Mouse (Mus musculus) C2C12 (cell line): ENCODE data around the gene Itgb5. TPM values are rescaled to one million over a fixed set of nuclear protein-coding genes. Genes with fewer than 3 reads are reported as not detected.
A peak's percentile ranks its signal among the peaks of the same experiment; 100 is the strongest.

Experiments used
- H3K27me3 ChIP-seq: one replicate; pipeline ENCODE4 v1.6.1; 2011; ENCODE audit not compliant: control insufficient read depth, insufficient read depth, insufficient read length
- H3K36me3 ChIP-seq: one replicate; pipeline ENCODE4 v1.6.1; 2011; ENCODE audit not compliant: control insufficient read depth, insufficient read depth
- H3K4me3 ChIP-seq: one replicate; pipeline ENCODE4 v1.5.1; 2011; ENCODE audit warnings: mild to moderate bottlenecking, control low read depth; ENCODE audit not compliant: poor library complexity, insufficient read depth, severe bottlenecking
- H3K79me2 ChIP-seq: one replicate; pipeline ENCODE4 v1.6.1; 2011; ENCODE audit not compliant: control insufficient read depth, insufficient read depth
- H3K79me3 ChIP-seq: one replicate; pipeline ENCODE4 v1.6.1; 2011; ENCODE audit warnings: low read depth, control low read depth
- H3ac ChIP-seq: one replicate; pipeline ENCODE3; 2011; ENCODE audit warnings: low read depth; ENCODE audit not compliant: control insufficient read depth, insufficient read length
- CEBPB ChIP-seq: IDR thresholded peaks from one replicate; pipeline ENCODE4 v1.6.1; 2011; ENCODE audit warnings: low read depth, mild to moderate bottlenecking, control low read depth, moderate library complexity
- CTCF ChIP-seq: IDR thresholded peaks from one replicate; pipeline ENCODE4 v1.5.1; 2011; ENCODE audit not compliant: control insufficient read depth, insufficient read depth, insufficient read length
- FOSL1 ChIP-seq: IDR thresholded peaks from one replicate; pipeline ENCODE4 v1.8.0; 2011; ENCODE audit warnings: mild to moderate bottlenecking, low read length; ENCODE audit not compliant: poor library complexity, insufficient read depth, severe bottlenecking
- MAX ChIP-seq: IDR thresholded peaks from one replicate; pipeline ENCODE4 v1.6.1; 2011; ENCODE audit warnings: mild to moderate bottlenecking, control low read depth
- MYOD1 ChIP-seq: IDR thresholded peaks from one replicate; pipeline ENCODE4 v1.6.1; 2011; ENCODE audit warnings: low read depth; ENCODE audit not compliant: control insufficient read depth, insufficient read length
- MYOG ChIP-seq: IDR thresholded peaks from one replicate; pipeline ENCODE4 v1.6.1; 2011; ENCODE audit not compliant: control insufficient read depth, insufficient read length; ENCODE audit errors: extremely low read depth
- USF1 ChIP-seq: IDR thresholded peaks from one replicate; pipeline ENCODE4 v1.6.1; 2011; ENCODE audit warnings: low read depth, mild to moderate bottlenecking, control low read depth, moderate library complexity
- polyA plus RNA-seq: library from polyadenylated mRNA; unstranded; fragments of >200 nt; fragmentation: generic; extraction: Trizol; gene quantifications from one replicate; pipeline ENCODE4 v1.2.1, GENCODE M21; 2012; ENCODE audit warnings: missing spikeins

Gene Itgb5
- polyA plus RNA-seq, 1 experiment, result 46.0 TPM

GRCm38 (mm10) chr16:33954793-33955192, 125.3 kb downstream of the Itgb5 start:
- peaks cover 19% of the 10 kb centered on the region for H3K79me2 ChIP-seq
- H3K79me3 ChIP-seq, result peaks cover 2% of the 10 kb centered on the region
- no peak overlapping the region for H3ac ChIP-seq
- H3K27me3 ChIP-seq, result no peaks in the 10 kb centered on the region
- H3K36me3 ChIP-seq, result peaks cover 70% of the 10 kb centered on the region
- no peak overlapping the region for H3K4me3 ChIP-seq
- TF ChIP-seq USF1, result no peak
- no peak for TF ChIP-seq MYOG
- no peak for TF ChIP-seq MYOD1
- no peak for TF ChIP-seq CTCF
- TF ChIP-seq MAX, result no peak

DNA sequence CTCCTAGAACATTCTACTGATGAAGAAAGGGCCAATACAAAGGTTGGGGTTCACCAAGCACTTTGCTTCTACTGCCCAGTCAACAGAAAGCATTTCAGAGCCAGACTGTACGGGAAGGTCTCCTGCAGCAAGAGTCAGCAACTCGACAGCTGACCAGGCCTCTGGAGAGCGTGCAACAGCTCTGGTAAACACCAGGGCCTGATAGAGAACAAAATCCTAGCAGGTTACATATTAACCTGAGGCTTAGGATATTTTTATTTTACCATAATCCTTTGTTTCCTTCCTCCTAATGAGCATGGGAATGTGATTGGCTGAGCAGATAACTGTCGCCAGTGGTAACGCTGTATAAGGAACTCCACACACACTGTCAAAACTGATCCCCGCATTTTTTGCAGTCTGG, 134.0 kb downstream of the Itgb5 start:
- no peak overlapping the region for H3ac ChIP-seq
- peaks cover 54% of the 10 kb centered on the region for H3K36me3 ChIP-seq
- TF ChIP-seq CTCF (no peak), FOSL1 (no peak), MYOD1 (no peak), CEBPB (no peak), MAX (no peak), USF1 (no peak), MYOG (no peak)

DNA sequence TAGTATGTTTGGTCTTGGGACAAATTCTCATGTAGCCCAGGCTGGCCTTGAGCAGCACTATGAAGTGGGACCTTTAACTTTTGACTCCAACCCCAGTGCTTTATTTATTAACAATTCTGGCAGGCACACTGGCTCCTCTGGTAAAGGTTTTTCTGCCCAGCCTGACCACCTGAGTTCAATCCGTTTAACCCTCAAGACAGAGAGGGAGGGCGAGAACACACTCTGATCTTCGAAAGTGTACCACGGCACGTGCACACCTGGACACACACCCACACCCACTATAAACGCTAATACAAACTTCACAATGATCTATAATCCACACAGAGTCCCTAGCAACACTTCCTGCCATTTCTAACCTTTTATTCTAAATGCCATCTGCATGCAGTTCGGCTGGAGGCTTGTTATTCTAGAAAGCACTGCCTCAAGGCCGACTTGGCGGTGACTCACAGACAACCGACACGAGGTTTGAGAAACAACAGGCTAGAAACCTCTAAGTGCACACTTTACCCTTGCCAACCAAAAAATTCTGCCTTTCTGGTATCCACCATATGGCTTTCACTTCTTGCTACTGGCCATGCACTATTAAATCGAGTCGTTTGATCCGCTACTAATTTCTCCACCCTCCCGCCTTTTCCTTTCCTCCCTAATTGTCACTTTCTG, 136.5 kb downstream of the Itgb5 start:
- Histone ChIP-seq H3K79me3 (peaks cover 37% of the 10 kb centered on the region), H3K79me2 (peaks cover 60% of the 10 kb centered on the region), H3ac (peak overlapping the region; percentile 58), H3K36me3 (peaks cover 29% of the 10 kb centered on the region), H3K27me3 (no peaks in the 10 kb centered on the region), H3K4me3 (peak overlapping the region; percentile 89)
- TF ChIP-seq MYOG, result no peak

More for the DNA sequence above, 134.0 kb downstream of the Itgb5 start:
- Histone ChIP-seq H3K79me2 (peaks cover 82% of the 10 kb centered on the region), H3K4me3 (no peak overlapping the region), H3K27me3 (no peaks in the 10 kb centered on the region), H3K79me3 (peaks cover 45% of the 10 kb centered on the region)

DNA sequence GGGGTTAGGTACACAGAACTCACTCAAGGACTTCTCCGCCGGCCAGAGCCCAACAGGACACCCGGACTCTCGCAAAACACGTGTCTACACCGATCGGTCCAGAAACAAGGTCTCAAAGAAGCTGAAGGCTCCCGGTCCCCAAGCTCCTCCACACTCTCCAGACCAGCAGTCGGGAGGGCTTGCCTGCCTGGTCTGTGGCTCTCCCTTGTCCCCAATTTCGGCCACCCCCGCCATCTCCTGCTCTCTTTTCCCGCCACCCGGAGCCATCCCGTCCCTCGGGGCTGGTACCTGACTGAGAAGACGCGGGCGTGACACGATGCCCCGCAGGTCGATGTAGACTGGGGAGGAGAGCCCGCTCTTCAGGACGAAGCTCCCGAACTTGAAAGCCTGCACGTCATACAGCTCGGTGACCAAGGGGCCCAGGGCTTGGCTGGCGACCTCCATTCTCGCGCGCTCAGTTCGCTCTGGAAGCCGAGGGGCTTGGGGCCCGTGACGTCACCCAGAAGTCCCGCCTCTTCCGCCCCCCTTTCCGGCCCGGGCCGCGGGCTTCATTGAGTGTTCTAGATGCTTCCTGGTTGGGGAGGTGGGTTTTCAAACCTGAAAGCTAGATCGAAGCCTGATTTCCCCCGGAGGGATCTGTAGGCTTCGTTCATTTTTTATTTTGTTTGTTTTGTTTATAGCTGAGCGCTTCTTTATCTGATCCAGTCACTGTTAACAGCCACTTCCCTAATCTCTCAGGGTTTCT, 137.2 kb downstream of the Itgb5 start, which contains the start of gene Umps:
Gene Umps (minus strand): TSS at position 501 of the 745 bp plus-strand sequence.
- Histone ChIP-seq H3K36me3 (peaks cover 22% of the 10 kb centered on the region), H3ac (peak within 1 kb of the TSS; percentile 58), H3K4me3 (peak within 1 kb of the TSS; percentile 89), H3K79me2 (peaks cover 53% of the 10 kb centered on the region), H3K79me3 (peaks cover 33% of the 10 kb centered on the region), H3K27me3 (no peaks in the 10 kb centered on the region)
- TF ChIP-seq CTCF, result no peak

DNA sequence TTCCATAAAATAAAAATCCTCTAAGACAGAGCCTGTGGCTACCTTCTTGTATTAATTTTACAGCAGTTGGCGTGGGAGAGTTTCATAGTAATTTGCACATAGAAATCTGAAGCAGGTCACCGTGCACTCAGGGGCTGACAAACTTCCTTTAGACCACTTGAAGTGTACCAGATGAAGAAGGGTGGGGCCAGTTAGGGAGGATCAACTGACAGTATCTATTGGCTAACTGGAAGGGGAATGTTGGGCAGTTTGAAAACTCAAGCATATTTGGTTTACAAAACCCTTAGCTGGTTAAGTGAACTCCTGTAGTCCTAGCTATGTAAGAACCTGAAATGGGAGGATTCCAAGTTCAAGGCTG, 137.8 kb downstream of the Itgb5 start:
- peaks cover 32% of the 10 kb centered on the region for H3K79me3 ChIP-seq
- no peak overlapping the region for H3ac ChIP-seq
- H3K4me3 ChIP-seq, result peak overlapping the region; percentile 89
- TF ChIP-seq CEBPB (no peak), FOSL1 (no peak), USF1 (no peak), CTCF (no peak), MYOD1 (no peak), MYOG (no peak), MAX (no peak)
- peaks cover 17% of the 10 kb centered on the region for H3K36me3 ChIP-seq
- H3K27me3 ChIP-seq, result no peaks in the 10 kb centered on the region
- H3K79me2 ChIP-seq, result peaks cover 48% of the 10 kb centered on the region

DNA sequence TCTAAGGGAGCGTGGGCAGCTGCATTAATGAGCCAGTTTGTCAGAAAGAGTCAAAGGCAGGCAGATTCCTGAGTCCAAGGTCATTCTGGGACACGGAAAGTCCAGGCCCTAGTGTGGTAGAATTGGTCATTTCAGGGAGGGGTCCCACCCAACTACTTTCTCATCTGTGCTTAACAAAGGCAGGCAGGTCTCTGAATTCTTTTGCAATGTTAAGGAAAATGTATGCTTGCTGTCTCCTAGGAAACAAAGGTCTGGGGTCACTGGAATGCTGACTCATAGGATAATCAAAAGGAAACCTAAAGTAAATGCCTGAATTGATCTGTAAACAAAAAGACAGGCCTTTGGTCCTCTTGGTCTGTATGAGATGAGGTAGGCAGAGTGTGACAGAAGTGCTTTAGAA, 150.4 kb downstream of the Itgb5 start:
- H3K79me2 ChIP-seq, result no peaks in the 10 kb centered on the region
- TF ChIP-seq CTCF (no peak), MYOD1 (no peak), USF1 (no peak), MYOG (no peak), FOSL1 (no peak), MAX (no peak), CEBPB (no peak)
- no peaks in the 10 kb centered on the region for H3K79me3 ChIP-seq
- H3K27me3 ChIP-seq, result no peaks in the 10 kb centered on the region
- no peak overlapping the region for H3K4me3 ChIP-seq
- no peak overlapping the region for H3ac ChIP-seq
- H3K36me3 ChIP-seq, result no peaks in the 10 kb centered on the region
